Mouse (Mus musculus): Measurements from ENCODE around the gene Prokr2. TPM values are rescaled to one million over a fixed set of nuclear protein-coding genes. Genes with fewer than 3 reads are reported as not detected.

Gene Prokr2
- polyA plus RNA-seq, 1 experiment: 0.01 TPM

Other genes with a start within 250 kb of the Prokr2 start
- gene Slc23a2, start 240.3 kb downstream of the Prokr2 start, polyA plus RNA-seq (2012; rRNA removed): 17.5 and 17.8 TPM in 2 replicates
- 91.5 and 102 TPM in 2 replicates for gene Tmem230, start 137.6 kb downstream of the Prokr2 start, polyA plus RNA-seq (2012; rRNA removed)
- 44.9 and 48.0 TPM in 2 replicates for gene Pcna, start 132.1 kb downstream of the Prokr2 start, polyA plus RNA-seq (2012; rRNA removed)
- 36.9 and 37.9 TPM in 2 replicates for gene Cds2, start 122.3 kb downstream of the Prokr2 start, polyA plus RNA-seq (2012; rRNA removed)
- gene Gpcpd1, start 202.3 kb upstream of the Prokr2 start, polyA plus RNA-seq (2012; rRNA removed): 6.9 and 9.4 TPM in 2 replicates